8 mouse cellular contexts compared by ENCODE assay signal in genomic region chr10:120272270-120272883, GRCm38 (mm10). TPM values are rescaled to one million over a fixed set of nuclear protein-coding genes. Genes with fewer than 3 reads are reported as not detected.
DNase-seq lines count a peak whose midpoint lies in the region; ATAC-seq lines count a peak whose summit lies in the region.

No protein-coding gene starts in this region.

- peaks cover 57% of the 10 kb centered on the region for H3K4me1 ChIP-seq in embryonic facial prominence, embryonic 13.5 days
- 0 out of 2 replicates have a peak, but pooled peaks cover 3% of the 10 kb centered on the region for H3K4me1 ChIP-seq in intestine, embryonic 16.5 days (ENCODE audit: control insufficient read depth, insufficient read depth, low read length)
- H3K4me1 ChIP-seq in neural tube, embryonic 11.5 days (ENCODE audit: control insufficient read depth, insufficient read depth, low read length) = peaks cover 7% of the 10 kb centered on the region

- WGBS in embryonic facial prominence, embryonic 13.5 days = 3% methylated on average over 19 of the region's 19 CpGs
- WGBS in intestine, embryonic 16.5 days = 16% methylated on average over 19 of the region's 19 CpGs
- 24% methylated on average over 19 of the region's 19 CpGs for WGBS in neural tube, embryonic 11.5 days

- peak overlapping the region; percentile 91 for H3K27ac ChIP-seq in embryonic facial prominence, embryonic 13.5 days
- H3K27ac ChIP-seq in intestine, embryonic 16.5 days (ENCODE audit: low read length) = no peak overlapping the region
- no peak overlapping the region for H3K27ac ChIP-seq in neural tube, embryonic 11.5 days (ENCODE audit: low read depth, low read length)

- H3K4me3 ChIP-seq in embryonic facial prominence, embryonic 13.5 days = peak overlapping the region; percentile 23
- peak overlapping the region; percentile 6 for H3K4me3 ChIP-seq in intestine, embryonic 16.5 days (ENCODE audit: low read length)
- no peak overlapping the region for H3K4me3 ChIP-seq in neural tube, embryonic 11.5 days (ENCODE audit: low read depth, low read length)

- H3K9ac ChIP-seq in embryonic facial prominence, embryonic 13.5 days = peak overlapping the region; percentile 62
- H3K9ac ChIP-seq in intestine, embryonic 16.5 days (ENCODE audit: low read depth, low read length) = peak overlapping the region; percentile 17; the same call in 1 of the 2 replicates
- H3K9ac ChIP-seq in neural tube, embryonic 11.5 days (ENCODE audit: low read length) = 0 out of 2 replicates have a peak overlapping the region, but pooled peaks have one; percentile 3

- no peaks in the 10 kb centered on the region for H3K36me3 ChIP-seq in embryonic facial prominence, embryonic 13.5 days
- H3K36me3 ChIP-seq in intestine, embryonic 16.5 days (ENCODE audit: control insufficient read depth, insufficient read depth, low read length) = no peaks in the 10 kb centered on the region
- H3K36me3 ChIP-seq in neural tube, embryonic 11.5 days (ENCODE audit: control insufficient read depth, insufficient read depth, low read length) = no peaks in the 10 kb centered on the region

- peak; percentile 81 for ATAC-seq in embryonic facial prominence, embryonic 13.5 days (ENCODE audit: insufficient number of reproducible peaks, insufficient read depth, low FRiP score, low TSS enrichment, low read depth)
- ATAC-seq in intestine, embryonic 16.5 days = peak; percentile 53; the same call in 1 of the 2 replicates
- no peak; the same call in 1 of the 2 replicates for ATAC-seq in neural tube, embryonic 11.5 days (ENCODE audit: insufficient read depth, low FRiP score, low TSS enrichment)

- no peaks in the 10 kb centered on the region for H3K27me3 ChIP-seq in embryonic facial prominence, embryonic 13.5 days
- no peaks in the 10 kb centered on the region for H3K27me3 ChIP-seq in intestine, embryonic 16.5 days (replicated peaks; ENCODE audit: control insufficient read depth, insufficient read depth, low read length)
- H3K27me3 ChIP-seq in neural tube, embryonic 11.5 days (ENCODE audit: control insufficient read depth, insufficient read depth, low read length) = no peaks in the 10 kb centered on the region

- H3K9me3 ChIP-seq in embryonic facial prominence, embryonic 13.5 days = no peaks in the 10 kb centered on the region
- no peaks in the 10 kb centered on the region for H3K9me3 ChIP-seq in intestine, embryonic 16.5 days (ENCODE audit: control insufficient read depth, low read length)
- H3K9me3 ChIP-seq in neural tube, embryonic 11.5 days (ENCODE audit: control insufficient read depth, low read length) = no peaks in the 10 kb centered on the region

- peak overlapping the region; percentile 63 for H3K4me2 ChIP-seq in embryonic facial prominence, embryonic 13.5 days
- peak overlapping the region; percentile 26 for H3K4me2 ChIP-seq in intestine, embryonic 16.5 days (ENCODE audit: low read depth, low read length)
- peak overlapping the region; percentile 30 for H3K4me2 ChIP-seq in neural tube, embryonic 11.5 days (ENCODE audit: low read depth)

- DNase-seq in kidney, postnatal 10 days = peak; percentile 36
- no peak for DNase-seq in kidney, adult 8-10 months
- peak; percentile 62 for DNase-seq in neural tube, embryonic 11.5 days (ENCODE audit: low spot score)
- no peak for DNase-seq in layer of hippocampus, adult 18-20 months (ENCODE audit: low spot score in 2 of 2)
- DNase-seq in right cerebral cortex, postnatal 36 days (ENCODE audit: low spot score in 2 of 2) = no peak
- no peak for DNase-seq in spleen, postnatal 4 days (ENCODE audit: low spot score in 2 of 2)

RNA-seq across cellular contexts. Expression of gene Llph, which starts 45.5 kb away (rescaled TPM):
- 52.2 and 54.6 TPM in 2 replicates for polyA plus RNA-seq in embryonic facial prominence, embryonic 13.5 days (2015; fragmentation: Nextera tagmentation; extraction: Ambion mirVana)
- polyA plus RNA-seq in intestine, embryonic 16.5 days (2015; fragmentation: Nextera tagmentation; extraction: Ambion mirVana) = 50.3 and 54.5 TPM in 2 replicates
- polyA plus RNA-seq in neural tube, embryonic 11.5 days (2014; fragmentation: Nextera tagmentation; extraction: Ambion mirVana) = 57.0 and 61.1 TPM in 2 replicates
- 10 to 100 TPM; 14.8 to 15.3 TPM for total RNA-seq in layer of hippocampus, adult 18-20 months (2021)

Comparison
In these comparisons a context has a peak if more than half of its experiments do, and no peak if none do; other contexts are left out.
1. DNase-seq: peak in kidney, postnatal 10 days (single experiment) and neural tube, embryonic 11.5 days (single experiment); none in kidney, adult 8-10 months (0 of 2), layer of hippocampus, adult 18-20 months (0 of 2), right cerebral cortex, postnatal 36 days (0 of 2) and spleen, postnatal 4 days (0 of 2).
2. H3K9ac ChIP-seq: peak in every context shown above with its lines; median percentile 62 in embryonic facial prominence, embryonic 13.5 days; 17 in intestine, embryonic 16.5 days; 3 in neural tube, embryonic 11.5 days.
3. Peak in every context shown above with its lines, with median percentiles within 50 percentile points of each other: H3K4me2 ChIP-seq.